Mouse (Mus musculus): ENCODE data around the gene Ctu2. TPM values are rescaled to one million over a fixed set of nuclear protein-coding genes. Genes with fewer than 3 reads are reported as not detected.

The Ctu2 gene
- 13.5 and 16.2 TPM in 2 replicates for total RNA-seq (2015)
- 4.7 and 7.7 TPM in 2 replicates for total RNA-seq (2017)

- peak; percentile 78 for ATAC-seq (ENCODE audit: poor library complexity, severe bottlenecking)
These were observed at the start of gene Ctu2, which contains the start of gene Rnf166 for GRCm38 (mm10) chr8:122475580-122476320. TSS of gene Ctu2 (plus strand) at chr8:122476143. TSS of gene Rnf166 (minus strand) at chr8:122476064.

- no peak for ATAC-seq (ENCODE audit: poor library complexity, severe bottlenecking)
These were observed 49.8 kb upstream of the Ctu2 start for GRCm38 (mm10) chr8:122426145-122426544.

- no peak for ATAC-seq (ENCODE audit: poor library complexity, severe bottlenecking)
These were observed 48.3 kb upstream of the Ctu2 start for GRCm38 (mm10) chr8:122427607-122428006.

- no peak for ATAC-seq (ENCODE audit: poor library complexity, severe bottlenecking)
These were observed 47.8 kb upstream of the Ctu2 start for GRCm38 (mm10) chr8:122428163-122428562.

GRCm38 (mm10) chr8:122430058-122430636, 45.8 kb upstream of the Ctu2 start:
- peak; percentile 78 for ATAC-seq (ENCODE audit: poor library complexity, severe bottlenecking)

GRCm38 (mm10) chr8:122430646-122431045, 45.3 kb upstream of the Ctu2 start:
- ATAC-seq (ENCODE audit: poor library complexity, severe bottlenecking) = no peak

GRCm38 (mm10) chr8:122431694-122432442, 44.1 kb upstream of the Ctu2 start:
- ATAC-seq (ENCODE audit: poor library complexity, severe bottlenecking) = no peak

GRCm38 (mm10) chr8:122432443-122433268, 43.3 kb upstream of the Ctu2 start, which contains the start of gene Cyba:
TSS of gene Cyba (minus strand) at chr8:122432930.
- peak; percentile 56 for ATAC-seq (ENCODE audit: poor library complexity, severe bottlenecking)

GRCm38 (mm10) chr8:122433269-122433905, 42.6 kb upstream of the Ctu2 start:
- 0 out of 2 replicates have a peak, but pooled peaks have one; percentile 2 for ATAC-seq (ENCODE audit: poor library complexity, severe bottlenecking)

GRCm38 (mm10) chr8:122435375-122435774, 40.6 kb upstream of the Ctu2 start:
- ATAC-seq (ENCODE audit: poor library complexity, severe bottlenecking) = no peak

GRCm38 (mm10) chr8:122436146-122436545, 39.8 kb upstream of the Ctu2 start:
- no peak for ATAC-seq (ENCODE audit: poor library complexity, severe bottlenecking)

GRCm38 (mm10) chr8:122436586-122437125, 39.3 kb upstream of the Ctu2 start:
- ATAC-seq (ENCODE audit: poor library complexity, severe bottlenecking) = peak; percentile 17; the same call in 1 of the 2 replicates

- peak; percentile 71 for ATAC-seq (ENCODE audit: poor library complexity, severe bottlenecking)
These were observed 38.1 kb upstream of the Ctu2 start for GRCm38 (mm10) chr8:122437708-122438331.

GRCm38 (mm10) chr8:122439336-122439735, 36.6 kb upstream of the Ctu2 start:
- no peak for ATAC-seq (ENCODE audit: poor library complexity, severe bottlenecking)

- ATAC-seq (ENCODE audit: poor library complexity, severe bottlenecking) = no peak
These were observed 34.6 kb upstream of the Ctu2 start for GRCm38 (mm10) chr8:122441326-122441725.

GRCm38 (mm10) chr8:122442356-122442755, 33.6 kb upstream of the Ctu2 start:
- ATAC-seq (ENCODE audit: poor library complexity, severe bottlenecking) = no peak

GRCm38 (mm10) chr8:122442781-122443180, 33.2 kb upstream of the Ctu2 start:
- ATAC-seq (ENCODE audit: poor library complexity, severe bottlenecking) = peak; percentile 2; the same call in 1 of the 2 replicates

- peak; percentile 91 for ATAC-seq (ENCODE audit: poor library complexity, severe bottlenecking)
These were observed 32.5 kb upstream of the Ctu2 start, which contains the start of gene Mvd for GRCm38 (mm10) chr8:122443262-122444006. TSS of gene Mvd (minus strand) at chr8:122443422.
